Mouse (Mus musculus) telencephalon, adult 2 months (tissue): Measurements from ENCODE around the gene Skint1.
"Not testable (repeated sequence)": the region's sequence is repeated elsewhere in the genome, so short reads cannot be mapped to it uniquely, and the experiment has no call there.

Experiments used
- DNase-seq: peaks from one replicate; pipeline ENCODE4 v3.0.0-alpha.2; 2011; ENCODE audit warnings: low read depth, low spot score

The Skint1 gene

DNA sequence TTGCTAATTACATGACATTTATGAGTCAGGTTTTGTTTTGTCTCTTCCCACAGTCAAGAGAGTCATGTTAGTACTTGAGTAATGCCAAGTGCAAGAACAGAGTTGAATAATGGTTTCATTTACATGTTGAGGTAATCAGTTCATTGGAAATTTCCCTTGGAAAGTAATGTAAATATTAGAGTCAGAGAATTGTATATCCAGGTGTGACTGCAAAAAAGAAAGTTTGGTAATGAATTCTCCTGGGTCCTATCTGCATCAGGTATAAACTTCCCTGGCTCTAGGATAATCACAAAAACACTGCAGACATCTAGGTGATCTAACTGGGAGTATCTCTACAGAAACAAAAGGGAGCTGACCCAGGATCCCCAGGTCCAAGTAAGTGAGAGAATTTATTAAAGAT lies at the start of gene Skint1:
Gene Skint1 (plus strand): TSS at position 301 of the 400 bp plus-strand sequence.
- DNase-seq: no peak

DNA sequence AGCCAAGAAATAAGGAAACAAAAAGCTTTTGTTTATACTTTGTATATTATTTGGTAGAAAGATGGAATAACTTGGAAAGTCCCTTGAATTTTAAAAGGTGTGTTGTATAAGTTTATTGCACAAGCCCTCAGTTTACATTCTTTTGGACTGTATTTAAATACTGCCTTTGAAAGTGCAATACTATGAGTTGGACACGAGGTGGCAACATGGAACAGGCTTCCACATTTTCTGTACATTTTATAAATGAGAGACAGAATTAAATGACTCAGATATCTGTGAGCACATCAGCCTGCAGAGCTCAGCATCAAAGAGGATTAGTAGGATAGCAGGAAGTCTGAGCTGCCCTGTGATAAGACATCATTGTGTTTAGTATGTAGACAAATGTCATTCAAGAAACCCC lies 44.8 kb upstream of the Skint1 start:
- no peak for DNase-seq

- DNase-seq: not testable (repeated sequence)
Measured at GRCm38 (mm10) chr4:111963241-111963640, 42.8 kb upstream of the Skint1 start.

DNA sequence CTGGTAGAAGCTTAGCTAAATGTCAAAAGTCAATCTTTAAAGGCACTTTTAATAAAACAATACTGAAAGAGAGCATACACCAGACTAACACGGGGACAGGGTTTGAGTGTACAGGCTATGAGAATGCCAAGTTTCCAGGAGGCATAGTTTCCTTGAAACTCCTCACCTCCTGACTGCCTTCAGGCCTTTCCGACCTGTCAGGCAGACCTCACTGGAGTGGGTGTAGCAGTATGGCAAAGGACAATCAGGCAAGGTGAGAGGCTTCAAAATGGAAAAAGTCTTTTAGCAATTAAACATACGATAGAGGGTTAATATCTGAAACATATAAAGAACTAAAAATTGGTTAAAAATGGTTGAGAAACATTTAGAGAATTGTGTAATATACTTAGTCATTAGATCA lies 42.4 kb upstream of the Skint1 start:
- no peak for DNase-seq

- DNase-seq: no peak
Measured at GRCm38 (mm10) chr4:111972623-111973022, 33.4 kb upstream of the Skint1 start, which contains the start of gene Skint7. TSS of gene Skint7 (plus strand) at chr4:111972923.

DNA sequence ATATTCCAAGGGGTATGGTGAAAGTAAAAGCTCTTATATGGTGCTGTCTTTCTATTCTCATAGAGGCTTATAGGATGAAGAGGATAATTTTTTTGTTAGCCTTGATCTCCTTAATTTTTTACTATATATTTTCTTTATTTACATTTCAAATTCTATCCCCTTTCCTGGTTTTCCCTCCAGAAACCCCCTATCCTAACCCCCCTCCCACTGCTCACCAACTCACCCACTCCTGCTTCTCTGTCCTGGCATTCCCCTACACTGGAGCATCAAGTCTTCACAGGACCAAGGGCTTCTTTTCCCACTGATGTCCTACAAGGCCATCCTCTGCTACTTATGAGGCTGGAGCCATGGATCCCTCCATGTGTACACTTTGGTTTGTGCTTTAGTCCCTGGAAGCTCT lies 65.6 kb downstream of the Skint1 start, which contains the start of gene Skint4:
Gene Skint4 (plus strand): TSS at position 301 of the 400 bp plus-strand sequence.
- DNase-seq: no peak
